Mouse (Mus musculus): ENCODE data around the gene Mapk8ip2. TPM values are rescaled to one million over a fixed set of nuclear protein-coding genes. Genes with fewer than 3 reads are reported as not detected.

Mapk8ip2 gene
- polyA plus RNA-seq, 1 experiment from 2014 or later, result 0.34 TPM

GRCm38 (mm10) chr15:89488611-89489117 is 35.0 kb downstream of the Mapk8ip2 start:
- no peaks in the 10 kb centered on the region for H3K36me3 ChIP-seq (ENCODE audit: control insufficient read depth, insufficient read depth, low read length)
- no peak overlapping the region for H3K9ac ChIP-seq (ENCODE audit: low read depth, low read length)
- H3K4me1 ChIP-seq (ENCODE audit: control insufficient read depth, insufficient read depth, low read length), result no peaks in the 10 kb centered on the region
- ATAC-seq (ENCODE audit: low FRiP score, low TSS enrichment), result no peak
- H3K4me2 ChIP-seq (replicated peaks; ENCODE audit: low read depth, low read length), result no peak overlapping the region
- H3K4me3 ChIP-seq (ENCODE audit: low read length), result no peak overlapping the region
- 45% methylated on average over 14 of the region's 14 CpGs for WGBS
- H3K27me3 ChIP-seq (ENCODE audit: control insufficient read depth, insufficient read depth, low read length), result no peaks in the 10 kb centered on the region
- no peaks in the 10 kb centered on the region for H3K9me3 ChIP-seq (ENCODE audit: control insufficient read depth, low read length)
- no peak overlapping the region for H3K27ac ChIP-seq (ENCODE audit: low read depth, low read length)

- no peak for ATAC-seq (ENCODE audit: low FRiP score, low TSS enrichment)
- WGBS, result 84% methylated on average over 4 of the region's 4 CpGs
- H3K4me3 ChIP-seq (ENCODE audit: low read length), result no peak overlapping the region
Observed at GRCm38 (mm10) chr15:89494970-89495369, 41.3 kb downstream of the Mapk8ip2 start.

GRCm38 (mm10) chr15:89496131-89496530 is 42.4 kb downstream of the Mapk8ip2 start:
- WGBS, result 64% methylated on average over 4 of the region's 4 CpGs
- Histone ChIP-seq H3K4me1 (ENCODE audit: control insufficient read depth, insufficient read depth, low read length) (peaks cover 16% of the 10 kb centered on the region; the same call in 1 of the 2 replicates), H3K27me3 (ENCODE audit: control insufficient read depth, insufficient read depth, low read length) (peaks cover 32% of the 10 kb centered on the region), H3K4me3 (ENCODE audit: low read length) (no peak overlapping the region), H3K4me2 (replicated peaks; ENCODE audit: low read depth, low read length) (no peak overlapping the region), H3K9ac (ENCODE audit: low read depth, low read length) (no peak overlapping the region), H3K36me3 (ENCODE audit: control insufficient read depth, insufficient read depth, low read length) (no peaks in the 10 kb centered on the region), H3K27ac (ENCODE audit: low read depth, low read length) (no peak overlapping the region; the same call in 1 of the 2 replicates), H3K9me3 (ENCODE audit: control insufficient read depth, low read length) (no peaks in the 10 kb centered on the region)
- ATAC-seq (ENCODE audit: low FRiP score, low TSS enrichment), result no peak

More at GRCm38 (mm10) chr15:89494970-89495369, 41.3 kb downstream of the Mapk8ip2 start:
- Histone ChIP-seq H3K36me3 (ENCODE audit: control insufficient read depth, insufficient read depth, low read length) (no peaks in the 10 kb centered on the region), H3K4me1 (ENCODE audit: control insufficient read depth, insufficient read depth, low read length) (peaks cover 12% of the 10 kb centered on the region; the same call in 1 of the 2 replicates), H3K27me3 (ENCODE audit: control insufficient read depth, insufficient read depth, low read length) (peaks cover 25% of the 10 kb centered on the region), H3K27ac (ENCODE audit: low read depth, low read length) (no peak overlapping the region), H3K9me3 (ENCODE audit: control insufficient read depth, low read length) (no peaks in the 10 kb centered on the region), H3K9ac (ENCODE audit: low read depth, low read length) (no peak overlapping the region), H3K4me2 (replicated peaks; ENCODE audit: low read depth, low read length) (no peak overlapping the region)

GRCm38 (mm10) chr15:89496841-89497240 is 43.1 kb downstream of the Mapk8ip2 start:
- H3K27ac ChIP-seq (ENCODE audit: low read depth, low read length), result peak overlapping the region; percentile 25; the same call in 1 of the 2 replicates
- H3K4me1 ChIP-seq (ENCODE audit: control insufficient read depth, insufficient read depth, low read length), result peaks cover 16% of the 10 kb centered on the region; the same call in 1 of the 2 replicates
- no peak overlapping the region for H3K9ac ChIP-seq (ENCODE audit: low read depth, low read length)
- H3K36me3 ChIP-seq (ENCODE audit: control insufficient read depth, insufficient read depth, low read length), result no peaks in the 10 kb centered on the region
- WGBS, result 28% methylated on average over 2 of the region's 2 CpGs
- peaks cover 36% of the 10 kb centered on the region for H3K27me3 ChIP-seq (ENCODE audit: control insufficient read depth, insufficient read depth, low read length)
- no peak for ATAC-seq (ENCODE audit: low FRiP score, low TSS enrichment)
- no peak overlapping the region for H3K4me3 ChIP-seq (ENCODE audit: low read length)
- no peak overlapping the region for H3K4me2 ChIP-seq (replicated peaks; ENCODE audit: low read depth, low read length)
- no peaks in the 10 kb centered on the region for H3K9me3 ChIP-seq (ENCODE audit: control insufficient read depth, low read length)

- peak overlapping the region; percentile 78; the same call in 1 of the 2 replicates for H3K9ac ChIP-seq (ENCODE audit: low read depth, low read length)
- no peak overlapping the region for H3K4me2 ChIP-seq (replicated peaks; ENCODE audit: low read depth, low read length)
- 23% methylated on average over 4 of the region's 4 CpGs for WGBS
- peak; percentile 9 for ATAC-seq (ENCODE audit: low FRiP score, low TSS enrichment)
- no peaks in the 10 kb centered on the region for H3K36me3 ChIP-seq (ENCODE audit: control insufficient read depth, insufficient read depth, low read length)
- peaks cover 16% of the 10 kb centered on the region; the same call in 1 of the 2 replicates for H3K4me1 ChIP-seq (ENCODE audit: control insufficient read depth, insufficient read depth, low read length)
- H3K27me3 ChIP-seq (ENCODE audit: control insufficient read depth, insufficient read depth, low read length), result peaks cover 36% of the 10 kb centered on the region
- H3K27ac ChIP-seq (ENCODE audit: low read depth, low read length), result peak overlapping the region; percentile 25; the same call in 1 of the 2 replicates
- peak overlapping the region; percentile 55; the same call in 1 of the 2 replicates for H3K4me3 ChIP-seq (ENCODE audit: low read length)
- no peaks in the 10 kb centered on the region for H3K9me3 ChIP-seq (ENCODE audit: control insufficient read depth, low read length)
Observed at GRCm38 (mm10) chr15:89497391-89498048, 43.8 kb downstream of the Mapk8ip2 start.

- peak overlapping the region; percentile 1; the same call in 1 of the 2 replicates for H3K27ac ChIP-seq (ENCODE audit: low read depth, low read length)
- H3K36me3 ChIP-seq (ENCODE audit: control insufficient read depth, insufficient read depth, low read length), result no peaks in the 10 kb centered on the region
- H3K27me3 ChIP-seq (ENCODE audit: control insufficient read depth, insufficient read depth, low read length), result peaks cover 36% of the 10 kb centered on the region
- peak overlapping the region; percentile 78 for H3K9ac ChIP-seq (ENCODE audit: low read depth, low read length)
- 4% methylated on average over 40 of the region's 41 CpGs for WGBS
- ATAC-seq (ENCODE audit: low FRiP score, low TSS enrichment), result peak; percentile 2; the same call in 1 of the 2 replicates
- peaks cover 16% of the 10 kb centered on the region; the same call in 1 of the 2 replicates for H3K4me1 ChIP-seq (ENCODE audit: control insufficient read depth, insufficient read depth, low read length)
- peak overlapping the region; percentile 90 for H3K4me2 ChIP-seq (replicated peaks; ENCODE audit: low read depth, low read length)
- H3K9me3 ChIP-seq (ENCODE audit: control insufficient read depth, low read length), result no peaks in the 10 kb centered on the region
- peak overlapping the region; percentile 55 for H3K4me3 ChIP-seq (ENCODE audit: low read length)
Observed at GRCm38 (mm10) chr15:89498049-89498960, 44.6 kb downstream of the Mapk8ip2 start.

- 0% methylated on average over 31 of the region's 72 CpGs for WGBS
- ATAC-seq (ENCODE audit: low FRiP score, low TSS enrichment), result peak; percentile 26
- Histone ChIP-seq H3K4me3 (ENCODE audit: low read length) (peak within 1 kb of the TSS; percentile 55), H3K4me2 (replicated peaks; ENCODE audit: low read depth, low read length) (peak within 1 kb of the TSS; percentile 90), H3K4me1 (ENCODE audit: control insufficient read depth, insufficient read depth, low read length) (peaks cover 16% of the 10 kb centered on the region; the same call in 1 of the 2 replicates), H3K27me3 (ENCODE audit: control insufficient read depth, insufficient read depth, low read length) (peaks cover 36% of the 10 kb centered on the region), H3K27ac (ENCODE audit: low read depth, low read length) (peak within 1 kb of the TSS; percentile 1; the same call in 1 of the 2 replicates), H3K9ac (ENCODE audit: low read depth, low read length) (peak within 1 kb of the TSS; percentile 78), H3K36me3 (ENCODE audit: control insufficient read depth, insufficient read depth, low read length) (no peaks in the 10 kb centered on the region; the same call in 1 of the 2 replicates), H3K9me3 (ENCODE audit: control insufficient read depth, low read length) (no peaks in the 10 kb centered on the region)
Observed at GRCm38 (mm10) chr15:89498961-89499688, 45.4 kb downstream of the Mapk8ip2 start, which contains the start of gene Shank3. TSS of gene Shank3 (plus strand) at chr15:89499623.

- peak; percentile 80 for ATAC-seq (ENCODE audit: low FRiP score, low TSS enrichment)
- no peaks in the 10 kb centered on the region for H3K9me3 ChIP-seq (ENCODE audit: control insufficient read depth, low read length)
- H3K27me3 ChIP-seq (ENCODE audit: control insufficient read depth, insufficient read depth, low read length), result peaks cover 36% of the 10 kb centered on the region
- H3K9ac ChIP-seq (ENCODE audit: low read depth, low read length), result peak overlapping the region; percentile 78
- H3K4me2 ChIP-seq (replicated peaks; ENCODE audit: low read depth, low read length), result peak overlapping the region; percentile 90
- no peaks in the 10 kb centered on the region; the same call in 1 of the 2 replicates for H3K36me3 ChIP-seq (ENCODE audit: control insufficient read depth, insufficient read depth, low read length)
- H3K4me3 ChIP-seq (ENCODE audit: low read length), result peak overlapping the region; percentile 55
- WGBS, result under 1% methylated on average over 43 of the region's 60 CpGs
- no peak overlapping the region for H3K27ac ChIP-seq (ENCODE audit: low read depth, low read length)
- H3K4me1 ChIP-seq (ENCODE audit: control insufficient read depth, insufficient read depth, low read length), result peaks cover 16% of the 10 kb centered on the region; the same call in 1 of the 2 replicates
Observed at GRCm38 (mm10) chr15:89499784-89500220, 46.1 kb downstream of the Mapk8ip2 start.
